Mouse (Mus musculus) ovary, postnatal 10 days (tissue): ENCODE results near the gene Sat2.
A peak's percentile ranks its signal among the peaks of the same experiment; 100 is the strongest.

Source experiments
- DNase-seq: peaks from one replicate; pipeline ENCODE4 v3.0.0; 2022; ENCODE audit warnings: low spot score

The Sat2 gene

DNA sequence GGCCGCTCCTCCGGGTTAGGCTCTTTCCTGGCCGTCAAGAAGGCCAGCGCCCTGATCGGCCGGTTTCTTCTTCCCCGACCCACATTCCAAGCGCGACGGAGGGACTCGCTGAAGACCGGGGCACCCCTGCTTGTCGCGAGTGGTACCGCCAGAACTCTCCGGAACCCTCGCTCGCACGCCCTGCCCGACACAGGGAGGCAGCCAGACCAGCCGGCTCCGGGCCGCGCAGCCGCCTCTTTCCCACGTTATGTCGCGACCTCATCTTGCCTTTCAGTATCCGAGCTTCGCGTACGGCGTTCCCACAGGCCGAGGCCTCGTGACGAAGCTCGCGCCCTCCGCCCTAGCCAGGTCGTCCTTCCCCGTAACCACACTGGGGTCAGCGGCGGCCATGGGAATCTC is 49.9 kb downstream of the Sat2 start:
- DNase-seq, result no peak

DNA sequence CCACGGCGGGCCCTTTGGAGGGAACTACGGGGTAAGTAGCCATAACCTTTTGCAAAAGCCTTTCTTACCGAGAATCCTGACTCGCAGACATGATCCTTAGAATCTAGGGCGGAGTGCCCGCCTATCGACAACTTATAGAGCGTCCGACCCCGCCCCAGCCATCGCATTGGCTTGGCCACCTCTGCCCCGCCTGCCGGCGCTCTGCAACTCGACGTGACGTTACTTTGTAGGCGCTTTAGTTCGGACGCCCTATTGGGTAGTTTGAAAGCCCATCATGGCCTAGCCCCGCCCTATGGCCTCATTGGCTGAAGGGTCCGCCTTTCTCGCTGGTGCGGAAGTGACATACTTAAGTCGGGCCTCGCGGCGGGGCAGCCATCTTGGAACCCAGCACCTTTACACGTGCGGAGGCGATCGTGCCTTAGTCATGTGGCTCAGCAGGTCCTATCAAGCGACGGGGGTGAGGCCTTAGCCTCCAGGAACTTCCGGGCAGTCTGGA is 50.4 kb downstream of the Sat2 start, which contains the start of gene Eif4a1:
Gene Eif4a1 (minus strand): TSS at position 213 of the 496 bp plus-strand sequence.
- DNase-seq, result peak; percentile 99
